In the genomic region with DNA sequence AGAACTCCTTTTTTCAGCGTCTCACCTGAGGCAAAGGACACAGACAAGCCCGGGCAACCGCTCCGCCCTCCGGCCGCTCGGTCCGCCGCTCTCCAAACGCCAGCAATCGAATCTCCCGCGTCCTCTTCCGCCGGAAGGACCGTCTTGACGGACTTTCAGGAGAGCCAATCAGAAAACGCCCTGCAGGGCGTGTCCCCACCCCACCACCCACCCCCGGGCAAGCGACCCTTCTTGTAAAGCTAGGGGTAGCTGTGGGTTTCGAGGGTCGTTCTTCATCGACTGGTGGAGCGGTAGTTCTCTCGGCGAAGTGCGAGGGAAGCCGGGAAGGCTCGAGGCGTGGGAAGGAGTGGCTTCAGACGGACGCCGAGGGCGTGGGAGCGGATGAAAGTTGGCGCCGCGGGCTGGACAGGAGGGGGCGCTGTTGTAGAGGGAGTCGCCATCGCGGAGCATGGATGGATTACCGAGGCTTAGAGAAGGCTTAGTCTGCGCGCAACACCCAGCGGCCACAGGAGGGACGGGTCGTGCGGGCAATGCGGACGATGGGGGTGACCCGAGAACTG, we compare ENCODE assay signal across 8 mouse cellular contexts. TPM values are rescaled to one million over a fixed set of nuclear protein-coding genes. Genes with fewer than 3 reads are reported as not detected.
A peak's percentile ranks its signal among the peaks of the same experiment; 100 is the strongest.
DNase-seq lines count a peak whose midpoint lies in the region; ATAC-seq and TF ChIP-seq lines count a peak whose summit lies in the region.

Gene Ddias, minus strand, starts transcription at position 132 of the 560 bp plus-strand sequence.
Gene Prcp, plus strand, starts transcription at position 355 of the 560 bp plus-strand sequence.

- H3K27ac ChIP-seq in hindbrain, postnatal 0 days: peak within 1 kb of the TSS; percentile 98
- peak within 1 kb of the TSS; percentile 99 for H3K27ac ChIP-seq in left cerebral cortex, adult 2 months

- no peaks in the 10 kb centered on the region for H3K9me3 ChIP-seq in hindbrain, postnatal 0 days (ENCODE audit: low read length)

- ATAC-seq in hindbrain, postnatal 0 days: peak; percentile 93
- peak; percentile 58 for ATAC-seq in megakaryocyte, adult 5-6 weeks (ENCODE audit: poor library complexity, severe bottlenecking)

- no peaks in the 10 kb centered on the region; the same call in 1 of the 2 replicates for H3K4me1 ChIP-seq in hindbrain, postnatal 0 days (ENCODE audit: insufficient read depth, low read length)

- peak; percentile 77 for DNase-seq in WW6 (ENCODE audit: low read depth, low spot score)
- DNase-seq in cerebellum, postnatal 4 days (ENCODE audit: low spot score in 2 of 2): peak; percentile 92 to 96
- DNase-seq in gastrocnemius, adult 18-20 months (ENCODE audit: low spot score): peak; percentile 93
- DNase-seq in hindbrain, postnatal 0 days (ENCODE audit: low spot score): peak; percentile 97
- DNase-seq in left cerebral cortex, adult 2 months (ENCODE audit: extremely low spot score in 1 of 2, low spot score in 2 of 2): peak; percentile 89 to 92
- DNase-seq in right cerebral cortex, adult 2 months (ENCODE audit: low spot score in 2 of 2): peak; percentile 89 to 95
- DNase-seq in urinary bladder, postnatal 14 days (ENCODE audit: low spot score): peak; percentile 95

- no peaks in the 10 kb centered on the region for H3K36me3 ChIP-seq in hindbrain, postnatal 0 days (ENCODE audit: insufficient read depth, low read length)

- H3K4me3 ChIP-seq in hindbrain, postnatal 0 days (ENCODE audit: low read length): peak within 1 kb of the TSS; percentile 53
- H3K4me3 ChIP-seq in left cerebral cortex, adult 2 months: peak within 1 kb of the TSS; percentile 72

- intact Hi-C loops in left cerebral cortex, adult 2 months (cut with DNase I): loop anchor here (1.0 to 10.0 kb wide), 8 partner anchors 23 to 769 kb away; partner anchors contain the start of genes Ankrd42, Ccdc90b and Pcf11

- TF ChIP-seq CTCF in hindbrain, postnatal 0 days (IDR thresholded peaks at IDR 0.05; ENCODE audit: low read depth): peak; percentile 99
- TF ChIP-seq CTCF in left cerebral cortex, adult 2 months (IDR thresholded peaks at IDR 0.05): peak; percentile 97

- peak within 1 kb of the TSS; percentile 64 for H3K4me2 ChIP-seq in hindbrain, postnatal 0 days (ENCODE audit: low read depth, low read length)

- H3K27me3 ChIP-seq in hindbrain, postnatal 0 days (ENCODE audit: insufficient read depth, low read length): no peaks in the 10 kb centered on the region

- WGBS in hindbrain, postnatal 0 days: under 1% methylated on average over 53 of the region's 53 CpGs

- peak within 1 kb of the TSS; percentile 71 for H3K9ac ChIP-seq in hindbrain, postnatal 0 days (replicated peaks; ENCODE audit: low read length)

RNA-seq across cellular contexts. Expression of gene Ddias, which starts in this region (rescaled TPM):
- under 1 TPM in 1 of 2 experiments, not detected in 1; 0.07 TPM for total RNA-seq in gastrocnemius, adult 18-20 months (2021)
- total RNA-seq in hindbrain, postnatal 0 days (2014; rRNA removed): 1.4 and 1.8 TPM in 2 replicates
- 3.5 and 3.8 TPM in 2 replicates for polyA plus RNA-seq in hindbrain, postnatal 0 days (2015; fragmentation: Nextera tagmentation; extraction: Ambion mirVana)
- under 1 TPM; 0.42 to 0.88 TPM for total RNA-seq in left cerebral cortex, adult 2 months (2021)
- total RNA-seq in megakaryocyte, adult 5-6 weeks (2015): 11.7 and 12.7 TPM in 2 replicates
- 12.0 and 15.2 TPM in 2 replicates for total RNA-seq in megakaryocyte, adult 5-6 weeks (2017)

RNA-seq across cellular contexts. Expression of gene Prcp, which starts in this region (rescaled TPM):
- 1 to 10 TPM; 2.7 to 3.2 TPM for total RNA-seq in gastrocnemius, adult 18-20 months (2021)
- total RNA-seq in hindbrain, postnatal 0 days (2014; rRNA removed): 19.2 and 23.2 TPM in 2 replicates
- 13.3 and 14.3 TPM in 2 replicates for polyA plus RNA-seq in hindbrain, postnatal 0 days (2015; fragmentation: Nextera tagmentation; extraction: Ambion mirVana)
- total RNA-seq in left cerebral cortex, adult 2 months (2021): 10 to 100 TPM in 1 of 2 experiments, 1 to 10 TPM in 1; 9.5 to 10.1 TPM
- total RNA-seq in megakaryocyte, adult 5-6 weeks (2015): 187 and 192 TPM in 2 replicates
- 64.8 and 78.7 TPM in 2 replicates for total RNA-seq in megakaryocyte, adult 5-6 weeks (2017)

Comparison
In these comparisons a context has a peak if more than half of its experiments do, and no peak if none do; other contexts are left out.
1. Peak in every context shown above with its lines: DNase-seq, ATAC-seq, H3K4me3 ChIP-seq and H3K27ac ChIP-seq.